In the genomic region with DNA sequence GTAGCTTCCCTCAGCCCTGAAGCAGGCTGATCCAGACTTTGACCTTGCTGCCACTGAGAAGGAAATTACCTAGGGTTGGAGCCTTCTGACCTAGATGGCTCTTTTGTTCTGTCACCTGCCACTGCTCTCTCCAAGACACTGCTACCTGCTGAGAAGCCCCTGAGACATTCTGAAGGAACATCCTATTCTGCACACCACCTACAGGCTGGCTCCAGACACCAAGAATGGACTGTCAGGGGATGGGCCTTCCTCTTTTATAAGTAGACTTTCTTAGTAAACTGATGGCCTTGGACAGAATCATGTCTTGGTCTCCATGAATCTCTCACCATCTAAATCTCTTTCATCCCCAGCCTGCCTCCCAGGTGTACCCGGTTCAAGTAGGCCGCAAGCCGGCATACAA, we compare ENCODE assay signal across 21 mouse cellular contexts. TPM values are rescaled to one million over a fixed set of nuclear protein-coding genes. Genes with fewer than 3 reads are reported as not detected.
"Had no signal": no experiment of that assay in that cellular context is flagged by ENCODE, and none has a peak within 500 bp of the region (broad histone marks: within the 10 kb centered on the region; RNA-seq: fewer than 3 reads in every experiment).

No protein-coding gene starts in this region.

RNA-seq across cellular contexts. Expression of gene Cyp2c50, which starts 35.7 kb away (rescaled TPM):
- polyA plus RNA-seq: cortical plate, adult 2 months; embryonic facial prominence, embryonic 10.5 days; embryonic facial prominence, embryonic 11.5 days; embryonic facial prominence, embryonic 12.5 days; embryonic facial prominence, embryonic 13.5 days; embryonic facial prominence, embryonic 14.5 days; embryonic facial prominence, embryonic 15.5 days; erythroblast, embryonic 14.5 days; forebrain, embryonic 10.5 days; forebrain, embryonic 11.5 days; forebrain, embryonic 12.5 days; forebrain, embryonic 13.5 days; forebrain, embryonic 14.5 days; forebrain, embryonic 15.5 days; forebrain, embryonic 16.5 days; forebrain, postnatal 0 days; frontal cortex, adult 2 months; gonadal fat pad, adult 2 months; heart, adult 2 months; heart, embryonic 10.5 days; heart, embryonic 11.5 days had no signal

RNA-seq across cellular contexts. Expression of gene Cyp2c54, which starts 51.5 kb away (rescaled TPM):
- polyA plus RNA-seq: cortical plate, adult 2 months; embryonic facial prominence, embryonic 10.5 days; embryonic facial prominence, embryonic 11.5 days; embryonic facial prominence, embryonic 12.5 days; embryonic facial prominence, embryonic 13.5 days; embryonic facial prominence, embryonic 14.5 days; embryonic facial prominence, embryonic 15.5 days; erythroblast, embryonic 14.5 days; forebrain, embryonic 10.5 days; forebrain, embryonic 11.5 days; forebrain, embryonic 12.5 days; forebrain, embryonic 13.5 days; forebrain, embryonic 14.5 days; forebrain, embryonic 15.5 days; forebrain, embryonic 16.5 days; forebrain, postnatal 0 days; frontal cortex, adult 2 months; gonadal fat pad, adult 2 months; heart, adult 2 months; heart, embryonic 10.5 days; heart, embryonic 11.5 days had no signal
